Mouse (Mus musculus): ENCODE data around the gene Rhox4a2.
"Not testable (repeated sequence)": the region's sequence is repeated elsewhere in the genome, so short reads cannot be mapped to it uniquely, and the experiment has no call there.

Gene Rhox4a2

DNA sequence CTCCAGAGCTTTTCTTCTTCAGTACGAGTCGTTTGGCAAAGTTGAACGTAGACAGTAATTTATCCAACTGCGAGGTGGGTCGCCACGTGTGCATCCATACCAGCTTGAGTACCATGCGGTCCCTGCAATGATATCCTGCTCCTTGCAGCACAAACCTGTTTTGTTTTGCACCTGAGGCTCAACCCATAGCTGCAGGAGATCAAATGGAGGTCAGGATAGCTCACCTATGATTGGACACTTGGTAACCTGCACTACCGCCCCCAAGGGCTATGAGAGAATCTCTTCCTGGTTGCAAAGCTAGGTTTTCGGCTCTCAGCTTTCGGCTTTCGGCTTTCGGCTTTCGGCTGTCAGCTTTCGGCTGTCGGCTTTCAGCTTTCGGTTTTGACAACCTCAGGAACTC is at the start of gene Rhox4a2:
Rhox4a2 (plus strand) TSS at position 301 of the 400 bp plus-strand sequence.
- DNase-seq (ENCODE audit: low spot score) = not testable (repeated sequence)

DNA sequence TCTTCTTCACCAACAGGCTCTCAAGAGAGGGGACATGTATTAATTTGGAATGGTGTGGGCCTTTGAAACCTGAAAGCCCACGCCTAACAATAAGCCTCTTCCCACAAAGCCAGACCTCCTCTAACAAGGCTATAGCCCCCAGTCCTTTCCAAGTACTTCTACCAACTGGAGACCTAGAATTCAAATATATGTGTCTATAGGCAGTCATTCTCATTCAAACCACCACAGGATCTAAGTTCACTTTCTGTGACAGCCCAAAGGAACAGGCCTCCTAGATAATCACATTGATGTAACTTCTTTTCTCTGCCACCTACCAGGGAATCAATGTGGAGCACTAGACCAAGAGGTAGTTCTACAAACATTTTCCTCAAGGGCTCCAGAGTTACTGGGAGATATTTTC is 10.9 kb upstream of the Rhox4a2 start, which contains the start of gene Rhox3a2:
Rhox3a2 (plus strand) TSS at position 301 of the 400 bp plus-strand sequence.
- not testable (repeated sequence) for DNase-seq (ENCODE audit: low spot score)

DNA sequence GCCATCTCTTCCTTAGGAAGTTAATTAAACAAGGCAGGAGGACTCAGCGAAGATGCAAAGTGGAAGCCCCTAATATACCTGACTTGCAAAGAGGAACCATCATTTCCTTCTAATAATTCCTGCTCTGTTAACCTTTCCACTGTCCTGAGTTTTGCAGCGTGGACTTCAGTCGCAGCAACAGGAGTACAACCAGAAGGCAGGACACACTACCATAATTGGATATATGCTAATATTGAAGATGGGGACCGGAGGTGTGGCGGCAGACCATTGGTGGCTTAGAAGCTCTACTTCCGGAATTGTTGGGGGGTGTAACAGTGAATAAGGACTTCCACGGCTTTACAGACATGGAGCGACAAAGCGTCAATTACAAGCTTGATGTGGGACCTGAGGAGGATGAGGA is 21.1 kb downstream of the Rhox4a2 start, which contains the start of gene Rhox2b:
Rhox2b (plus strand) TSS at position 301 of the 400 bp plus-strand sequence.
- DNase-seq (ENCODE audit: low spot score) = not testable (repeated sequence)

DNA sequence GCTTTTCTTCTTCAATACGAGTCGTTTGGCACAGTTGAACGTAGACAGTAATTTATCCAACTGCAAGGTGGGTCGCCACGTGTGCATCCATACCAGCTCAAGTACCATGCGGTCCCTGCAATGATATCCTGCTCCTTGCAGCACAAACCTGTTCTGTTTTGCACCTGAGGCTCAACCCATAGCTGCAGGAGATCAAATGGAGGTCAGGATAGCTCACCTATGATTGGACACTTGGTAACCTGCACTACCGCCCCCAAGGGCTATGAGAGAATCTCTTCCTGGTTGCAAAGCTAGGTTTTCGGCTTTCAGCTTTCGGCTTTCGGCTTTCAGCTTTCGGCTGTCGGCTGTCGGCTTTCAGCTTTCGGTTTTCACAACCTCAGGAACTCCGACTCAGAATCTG is 41.5 kb downstream of the Rhox4a2 start, which contains the start of gene Rhox4b:
Rhox4b (plus strand) TSS at position 301 of the 400 bp plus-strand sequence.
- not testable (repeated sequence) for DNase-seq (ENCODE audit: low spot score)
